Mouse (Mus musculus): ENCODE measurements around the gene Exosc6.
"Not testable (repeated sequence)": the region's sequence is repeated elsewhere in the genome, so short reads cannot be mapped to it uniquely, and the experiment has no call there.

Exosc6 gene

DNA sequence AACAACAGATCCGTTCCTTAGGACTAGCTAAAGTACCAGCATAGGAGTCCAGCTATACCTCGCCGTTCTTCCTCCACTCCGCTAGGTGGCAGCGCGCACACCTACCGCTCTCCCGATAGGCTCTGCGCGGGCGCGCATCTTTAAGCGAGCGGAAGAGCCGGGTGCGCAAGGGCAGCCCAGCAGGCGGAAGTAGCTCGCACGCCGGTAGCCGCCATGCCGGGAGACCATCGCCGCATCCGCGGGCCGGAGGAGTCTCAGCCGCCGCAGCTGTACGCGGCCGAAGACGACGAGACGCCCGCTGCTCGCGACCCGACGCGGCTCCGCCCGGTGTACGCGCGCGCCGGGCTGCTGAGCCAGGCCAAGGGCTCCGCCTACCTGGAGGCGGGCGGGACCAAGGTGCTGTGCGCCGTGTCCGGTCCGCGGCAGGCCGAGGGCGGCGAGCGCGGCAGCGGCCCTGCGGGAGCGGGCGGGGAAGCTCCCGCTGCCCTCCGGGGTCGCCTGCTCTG lies at the start of gene Exosc6:
Gene Exosc6, plus strand, starts transcription at position 182 of the 506 bp plus-strand sequence.
- DNase-seq, result peak; percentile 91 to 92

DNA sequence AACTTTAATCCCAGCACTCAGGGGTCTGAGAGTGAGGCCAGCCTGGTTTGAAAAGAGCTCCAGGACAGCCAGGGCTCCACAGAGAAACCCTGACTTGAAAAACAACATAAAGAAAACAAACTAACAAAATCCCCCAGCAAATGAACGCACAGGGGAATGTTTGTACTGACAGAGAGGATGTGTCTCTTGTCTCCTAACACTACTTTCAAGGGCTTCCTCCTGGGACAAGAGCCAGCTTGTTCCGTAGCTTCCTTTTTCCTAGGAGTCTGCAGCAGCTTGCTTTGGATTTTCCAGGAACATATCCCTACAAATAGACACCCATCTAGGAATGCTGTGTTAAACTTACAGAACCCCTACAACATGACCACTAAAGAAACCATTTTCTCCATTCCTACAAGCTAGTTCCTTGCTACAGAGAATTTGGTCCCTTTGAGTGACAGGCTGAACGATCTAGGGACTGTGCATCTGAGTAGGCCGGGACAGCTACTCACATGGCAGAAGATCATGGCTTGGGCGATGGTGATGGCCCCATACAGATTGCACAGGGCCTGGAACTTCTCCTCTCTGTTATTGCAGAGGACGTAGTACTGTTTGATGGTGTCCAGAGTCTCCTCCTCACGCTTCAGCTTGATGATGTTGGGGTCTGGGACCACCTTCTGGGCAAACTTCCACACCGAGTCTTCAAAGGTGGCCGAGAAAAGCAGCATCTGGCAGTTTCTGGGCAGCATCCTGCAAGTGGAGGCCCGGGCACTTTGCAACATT lies 45.7 kb upstream of the Exosc6 start:
- not testable (repeated sequence) for DNase-seq

DNA sequence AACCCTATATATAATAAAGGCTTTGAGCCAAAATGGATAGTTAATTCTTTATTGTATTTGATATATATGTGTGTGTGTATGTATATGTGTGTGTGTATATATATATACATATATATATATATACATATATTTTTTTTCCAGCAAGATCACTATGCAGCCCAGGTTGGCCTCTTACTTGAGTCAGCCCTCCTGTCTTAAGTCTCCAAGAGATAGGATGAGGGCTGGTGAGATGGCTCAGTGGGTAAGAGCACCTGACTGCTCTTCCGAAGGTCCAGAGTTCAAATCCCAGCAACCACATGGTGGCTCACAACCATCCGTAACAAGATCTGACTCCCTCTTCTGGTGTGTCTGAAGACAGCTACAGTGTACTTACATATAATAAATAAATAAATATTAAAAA lies 29.5 kb upstream of the Exosc6 start:
- DNase-seq, result not testable (repeated sequence)

DNA sequence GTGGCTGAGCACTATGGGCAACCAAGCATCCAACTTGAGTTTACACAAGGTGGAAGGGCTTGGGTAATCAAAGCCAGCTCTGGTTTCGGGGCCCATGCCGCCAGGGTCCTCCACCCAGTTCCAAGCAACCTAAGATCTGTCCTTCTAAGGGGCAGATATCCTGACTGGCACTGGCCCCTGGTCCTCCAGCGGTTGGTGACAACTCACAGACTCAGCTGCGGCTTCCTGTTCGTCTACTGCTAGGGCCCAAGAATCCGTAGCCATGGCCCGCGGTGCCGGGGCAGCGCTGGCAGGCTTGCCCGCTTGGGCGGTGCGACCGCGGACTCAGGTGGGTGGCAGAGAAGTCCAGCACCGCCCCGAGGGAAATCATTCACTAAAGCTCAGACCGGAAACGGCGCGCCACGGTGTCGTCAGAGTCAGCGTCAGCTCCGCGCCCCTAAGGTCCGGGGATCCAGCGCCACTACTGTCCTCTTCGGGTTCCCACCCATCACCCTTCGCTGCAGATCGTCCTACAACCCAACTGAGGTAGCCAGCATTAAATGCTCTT lies 28.7 kb upstream of the Exosc6 start:
- DNase-seq, result peak; percentile 88 to 89

DNA sequence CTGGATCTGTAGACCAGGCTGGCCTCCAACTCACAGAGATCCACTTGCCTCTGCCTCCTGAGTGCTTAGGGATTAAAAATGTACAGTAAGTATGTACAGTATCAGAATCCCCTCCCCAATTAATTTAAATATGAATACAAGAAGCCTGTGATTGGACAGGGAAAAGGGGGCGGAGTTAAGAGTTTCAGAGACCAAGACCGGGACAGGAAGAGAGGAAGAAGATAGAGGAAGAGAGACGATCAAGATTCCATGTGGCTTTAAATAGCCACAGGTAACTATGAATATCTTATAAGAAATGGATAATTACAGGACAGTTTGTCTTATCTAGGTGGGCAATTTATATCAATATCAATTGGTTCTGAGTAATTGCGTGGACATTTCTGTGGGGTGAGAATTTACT lies 26.6 kb upstream of the Exosc6 start:
- DNase-seq, result no peak

DNA sequence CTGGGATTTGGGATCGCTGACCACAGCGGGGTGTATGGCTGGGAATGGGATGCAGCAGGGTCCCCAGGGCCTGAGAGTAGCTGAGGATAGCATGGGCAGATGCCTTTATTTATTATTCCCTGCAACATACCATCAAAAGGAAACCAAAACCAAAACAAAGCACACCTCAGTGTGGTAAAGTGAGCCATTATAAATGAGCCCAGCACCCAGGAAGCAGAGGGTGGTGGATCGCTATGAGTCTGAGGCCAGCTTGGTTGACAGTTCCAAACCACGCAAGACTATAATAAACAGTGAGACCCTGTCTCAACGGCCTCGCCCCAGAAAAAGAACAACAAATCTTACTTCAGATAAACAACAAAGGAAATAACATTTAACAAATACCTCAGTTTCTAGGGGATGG lies 26.1 kb upstream of the Exosc6 start:
- DNase-seq, result no peak

DNA sequence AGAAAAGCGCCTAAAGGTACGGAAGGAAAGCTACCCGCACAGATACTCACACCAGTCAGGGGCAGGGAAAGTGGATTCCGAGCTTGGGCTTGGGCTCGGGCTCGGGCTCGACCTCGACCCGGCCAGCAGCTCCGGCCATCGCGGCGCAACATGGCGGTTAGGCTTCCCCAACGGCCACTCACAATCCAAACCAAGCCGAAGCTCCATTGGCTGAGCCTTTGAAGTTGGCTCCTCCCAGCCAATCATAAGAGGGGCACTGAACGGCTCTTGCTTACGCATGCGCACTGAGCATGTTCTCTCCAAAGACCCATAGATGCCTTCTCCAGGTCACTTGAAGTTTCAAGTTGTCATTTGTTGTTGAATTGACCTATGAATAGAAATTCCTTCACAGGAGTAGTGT lies 24.6 kb upstream of the Exosc6 start, which contains the start of gene Ddx19b:
Gene Ddx19b, minus strand, starts transcription at position 180 of the 400 bp plus-strand sequence.
- DNase-seq, result no peak

DNA sequence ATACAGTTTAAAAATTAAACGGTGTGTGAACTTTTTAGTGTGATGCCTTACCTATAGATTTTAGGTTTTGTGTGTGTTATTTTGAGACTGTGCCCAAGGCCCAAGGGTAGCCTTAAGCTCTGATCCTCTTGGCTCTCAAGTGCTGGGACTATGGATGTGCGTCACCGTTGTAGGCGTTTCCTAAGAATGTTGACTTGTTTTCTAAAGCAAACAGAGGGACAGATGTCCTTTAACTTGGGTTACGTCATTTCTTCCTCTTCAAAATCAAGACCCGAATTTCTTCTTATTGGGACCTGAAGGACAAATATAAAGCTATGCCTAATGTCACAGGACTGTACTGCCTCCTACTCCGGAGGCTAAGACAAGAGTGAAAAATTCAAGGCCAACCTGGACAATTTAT lies 23.2 kb upstream of the Exosc6 start, which contains the start of gene Aars:
Gene Aars, plus strand, starts transcription at position 229 of the 400 bp plus-strand sequence.
- DNase-seq, result no peak

DNA sequence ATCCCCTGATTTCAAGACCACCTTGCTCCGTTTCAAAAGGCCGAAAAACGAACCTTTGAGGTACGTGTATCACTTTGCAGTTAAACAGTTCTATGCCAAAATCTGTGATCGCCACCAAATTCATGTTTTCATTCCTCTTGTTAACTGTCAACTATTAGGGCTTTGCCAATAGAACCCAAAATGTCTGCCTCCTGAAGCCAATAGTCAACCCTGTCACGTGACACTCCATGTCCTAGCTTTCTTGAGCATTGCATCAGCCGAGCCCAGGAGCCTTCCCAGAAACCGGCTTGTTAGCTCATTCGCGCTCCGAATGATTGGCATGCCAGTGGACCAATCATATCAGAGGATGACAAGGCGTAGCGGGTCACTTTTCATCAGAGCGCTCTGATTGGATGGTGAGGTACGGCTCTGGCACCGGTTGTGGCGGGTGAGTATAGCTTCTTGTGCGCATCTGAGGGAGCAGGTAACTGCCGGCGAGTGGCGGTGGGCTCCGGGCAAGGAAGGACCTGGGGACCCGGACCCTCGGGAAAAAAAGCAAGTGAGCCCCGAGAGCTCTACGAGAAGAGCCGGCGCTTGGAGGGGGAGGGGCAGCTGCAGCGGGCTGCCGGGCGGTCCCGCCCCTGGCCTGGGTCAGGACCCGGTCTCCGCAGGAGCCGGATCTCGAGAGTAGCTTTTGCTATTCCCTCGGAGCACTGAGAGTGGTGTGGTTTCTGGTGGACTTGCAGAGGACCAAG lies 22.5 kb upstream of the Exosc6 start:
- DNase-seq, result peak; percentile 95 to 98

DNA sequence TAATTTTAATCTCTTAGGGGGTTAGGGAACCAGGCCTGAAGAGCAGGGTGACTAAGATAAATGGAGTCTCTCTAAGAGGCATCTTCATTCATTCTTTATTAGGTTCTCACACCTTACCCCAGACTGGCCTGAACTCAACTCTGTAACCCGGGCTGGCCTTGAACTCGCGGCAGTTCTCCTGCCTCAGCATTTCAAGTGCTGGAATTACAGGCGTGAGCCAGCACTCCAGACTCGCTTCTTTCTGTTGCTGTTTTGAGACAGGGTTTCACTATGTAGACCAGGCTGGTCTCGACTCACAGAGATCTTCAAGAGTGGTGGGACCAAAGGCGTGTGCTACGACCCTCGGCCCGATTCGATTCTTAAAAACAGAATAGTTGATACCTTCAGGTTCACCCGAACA lies 21.9 kb upstream of the Exosc6 start:
- DNase-seq, result peak; percentile 38 to 45

DNA sequence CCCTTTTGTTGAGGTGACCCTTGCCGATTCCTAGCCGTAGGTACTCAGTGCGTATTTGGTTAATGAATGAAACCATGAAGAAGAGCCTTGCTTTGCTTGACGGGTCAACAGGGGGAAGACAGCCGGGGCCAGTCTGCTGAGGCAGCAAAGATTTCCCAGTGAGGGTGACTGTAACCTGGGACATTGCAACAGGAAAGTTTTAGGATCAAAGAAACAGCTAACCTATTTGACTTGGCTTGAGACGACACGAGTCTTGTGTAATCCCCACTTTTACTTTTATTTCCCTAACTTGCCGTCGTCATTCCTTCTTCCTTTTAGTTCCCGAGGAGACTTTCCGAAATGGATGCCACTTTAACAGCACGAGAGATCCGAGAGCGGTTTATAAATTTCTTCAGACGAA lies 19.5 kb upstream of the Exosc6 start:
- no peak for DNase-seq

DNA sequence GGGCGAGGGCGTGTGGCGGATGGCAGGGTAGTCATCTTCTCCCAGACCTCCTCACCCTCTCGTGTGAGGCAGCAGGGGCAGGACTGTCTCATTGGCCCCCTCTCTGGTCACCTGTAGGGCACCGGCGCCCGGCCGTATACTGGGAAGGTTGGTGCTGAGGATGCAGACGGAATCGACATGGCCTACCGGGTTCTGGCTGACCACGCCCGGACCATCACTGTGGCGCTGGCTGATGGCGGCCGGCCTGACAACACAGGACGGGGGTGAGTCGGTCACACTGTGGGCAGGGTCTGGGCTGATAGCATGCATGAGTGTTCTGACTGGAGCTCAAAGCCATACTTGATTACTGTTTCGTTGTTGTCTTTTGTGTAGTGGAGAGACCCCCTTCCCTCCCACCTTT lies 13.6 kb upstream of the Exosc6 start:
- no peak for DNase-seq

DNA sequence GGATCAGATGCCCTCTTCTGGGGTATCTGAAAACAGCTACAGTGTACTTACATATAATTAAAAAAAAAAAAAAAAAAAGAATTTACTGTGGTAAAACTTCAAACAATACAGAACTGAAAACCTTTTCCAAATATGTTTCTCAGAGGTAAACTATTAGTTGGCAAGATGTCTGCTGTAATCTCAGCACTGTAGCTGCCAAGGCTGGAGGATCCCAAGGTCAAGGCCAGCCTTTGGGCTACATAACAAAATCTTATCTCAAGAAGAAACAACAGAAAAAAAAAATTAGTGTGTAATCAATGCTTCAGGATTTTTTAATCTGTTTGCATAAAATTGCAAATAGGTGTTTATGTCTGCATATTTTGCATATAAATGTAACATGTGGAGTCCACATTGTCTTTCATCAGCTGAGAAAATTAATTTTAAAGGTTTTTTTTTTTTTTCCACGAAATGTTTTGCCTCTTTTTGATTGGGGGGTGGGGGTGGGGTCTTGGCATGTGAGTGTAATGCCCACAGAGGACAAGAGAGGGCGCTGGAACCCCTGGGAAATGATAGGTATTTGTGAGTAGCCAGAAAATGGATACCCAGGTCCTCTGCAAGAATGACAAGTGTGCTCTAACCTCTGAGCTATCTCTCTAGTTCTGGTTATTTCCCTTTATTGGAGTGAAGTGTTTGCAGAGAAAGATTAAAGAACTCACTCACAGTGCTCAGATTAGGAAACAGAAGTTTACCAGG lies 12.0 kb upstream of the Exosc6 start:
- DNase-seq, result no peak

DNA sequence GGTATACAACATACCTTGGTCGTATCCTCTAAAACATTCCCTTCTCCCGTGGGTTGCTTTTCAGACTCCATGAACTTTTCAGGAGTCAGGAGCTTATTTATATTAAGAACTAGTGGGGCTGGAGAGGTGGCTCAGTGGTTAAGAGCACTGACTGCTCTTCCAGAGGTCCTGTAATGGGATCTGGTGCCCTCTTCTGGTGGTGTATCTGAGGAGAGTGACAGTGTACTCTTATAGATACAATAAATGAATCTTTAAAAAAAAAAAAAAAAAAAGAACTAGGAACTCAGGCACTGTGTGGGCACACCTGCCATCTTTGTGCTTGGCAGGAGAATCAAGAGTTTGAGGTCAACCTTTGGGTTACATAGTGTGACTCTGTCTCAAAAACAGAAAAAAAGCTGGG lies 7.4 kb upstream of the Exosc6 start:
- no peak for DNase-seq

DNA sequence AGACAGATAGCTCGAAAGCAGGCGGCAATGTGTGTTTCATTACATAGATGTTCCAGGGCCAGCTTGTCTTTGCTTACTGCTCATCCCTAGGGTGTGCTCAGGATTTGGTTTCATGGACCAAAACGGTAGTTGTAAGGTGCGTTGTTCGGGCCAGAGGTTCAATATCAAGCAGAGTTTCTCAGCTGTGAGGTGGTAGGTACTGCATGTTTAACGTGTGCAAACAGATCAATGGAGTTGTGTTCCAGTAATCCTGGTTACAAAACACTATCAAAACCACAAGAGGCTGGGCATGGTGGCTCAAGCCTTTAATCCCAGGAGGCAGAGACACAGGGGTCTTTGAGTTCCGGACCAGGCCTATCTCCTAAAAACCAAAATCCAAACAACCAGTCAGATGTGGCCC lies 7.0 kb upstream of the Exosc6 start:
- DNase-seq, result no peak

DNA sequence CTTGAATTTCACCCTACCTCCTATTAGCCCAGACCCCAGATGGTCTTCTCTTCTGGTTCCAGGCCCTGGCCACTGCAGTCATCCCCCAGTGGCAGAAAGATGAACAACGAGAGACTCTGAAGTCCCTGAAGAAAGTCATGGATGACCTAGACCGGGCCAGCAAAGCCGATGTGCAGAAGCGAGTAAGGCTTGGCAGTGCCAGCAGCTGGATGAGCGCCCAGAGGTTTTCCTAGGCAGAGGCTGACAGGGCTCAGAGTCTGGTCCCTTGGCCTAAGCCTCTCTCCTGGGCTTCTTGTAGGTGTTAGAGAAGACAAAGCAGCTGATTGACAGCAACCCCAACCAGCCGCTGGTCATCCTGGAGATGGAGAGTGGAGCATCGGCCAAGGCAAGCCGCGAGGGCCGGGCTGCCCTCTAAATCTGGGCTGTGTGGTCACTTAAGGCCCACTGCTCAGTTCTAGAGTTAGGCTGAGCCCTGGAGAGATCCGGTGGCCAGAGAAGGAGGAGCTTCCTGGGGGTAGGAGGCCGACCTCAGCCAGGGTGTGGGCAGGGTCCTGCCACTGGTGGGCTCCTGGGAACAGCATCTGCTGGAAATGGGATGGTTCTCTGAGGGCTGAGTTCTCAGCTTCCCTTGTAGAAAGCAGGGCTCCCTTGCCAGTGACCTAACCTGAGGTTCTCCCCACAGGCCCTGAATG lies 2.2 kb upstream of the Exosc6 start:
- no peak for DNase-seq

DNA sequence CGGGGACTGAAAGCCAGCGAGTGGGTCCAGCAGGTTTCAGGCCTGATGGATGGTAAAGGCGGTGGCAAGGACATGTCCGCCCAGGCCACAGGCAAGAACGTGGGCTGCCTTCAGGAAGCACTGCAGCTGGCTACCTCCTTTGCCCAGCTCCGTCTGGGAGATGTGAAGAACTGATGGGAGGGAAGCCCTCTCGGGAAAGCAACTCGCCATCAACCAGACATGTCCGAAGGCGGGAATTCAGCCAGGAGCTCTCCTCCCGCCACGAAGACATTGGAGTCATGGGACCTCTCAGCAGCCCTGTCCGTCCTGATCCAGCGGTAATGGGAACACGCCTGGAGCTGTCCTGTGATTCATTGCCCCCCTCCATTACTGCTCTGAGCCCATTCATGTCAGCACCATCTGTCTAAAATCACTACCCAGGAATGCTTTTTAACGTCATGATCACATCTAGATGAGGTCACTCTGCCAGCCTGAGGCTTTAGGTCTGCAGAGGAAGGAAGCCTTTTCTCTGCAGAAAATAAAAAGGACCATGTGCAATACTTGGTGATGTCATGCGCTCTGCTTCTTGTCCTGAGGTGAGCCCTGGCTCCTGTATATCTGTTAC lies 1.0 kb upstream of the Exosc6 start:
- DNase-seq, result no peak

DNA sequence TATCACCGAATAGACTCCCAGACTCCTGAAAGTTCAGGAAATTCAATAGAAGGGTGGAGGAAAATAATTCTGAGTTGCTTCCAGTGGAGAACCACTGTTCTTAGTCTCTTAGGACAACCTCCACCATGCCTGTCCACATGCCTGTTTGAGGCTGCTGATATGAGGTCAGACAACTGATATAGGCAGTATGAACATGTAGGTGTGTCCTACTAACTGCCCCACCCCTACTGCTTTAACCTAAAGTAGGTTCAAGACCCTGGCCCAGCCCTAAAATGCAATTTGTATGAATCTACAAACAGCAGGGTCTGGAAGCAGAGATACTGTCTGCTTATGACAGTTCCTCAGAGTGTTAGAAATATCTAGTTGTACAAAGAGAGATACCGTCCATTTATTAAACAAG lies 478 bp upstream of the Exosc6 start:
- no peak for DNase-seq

DNA sequence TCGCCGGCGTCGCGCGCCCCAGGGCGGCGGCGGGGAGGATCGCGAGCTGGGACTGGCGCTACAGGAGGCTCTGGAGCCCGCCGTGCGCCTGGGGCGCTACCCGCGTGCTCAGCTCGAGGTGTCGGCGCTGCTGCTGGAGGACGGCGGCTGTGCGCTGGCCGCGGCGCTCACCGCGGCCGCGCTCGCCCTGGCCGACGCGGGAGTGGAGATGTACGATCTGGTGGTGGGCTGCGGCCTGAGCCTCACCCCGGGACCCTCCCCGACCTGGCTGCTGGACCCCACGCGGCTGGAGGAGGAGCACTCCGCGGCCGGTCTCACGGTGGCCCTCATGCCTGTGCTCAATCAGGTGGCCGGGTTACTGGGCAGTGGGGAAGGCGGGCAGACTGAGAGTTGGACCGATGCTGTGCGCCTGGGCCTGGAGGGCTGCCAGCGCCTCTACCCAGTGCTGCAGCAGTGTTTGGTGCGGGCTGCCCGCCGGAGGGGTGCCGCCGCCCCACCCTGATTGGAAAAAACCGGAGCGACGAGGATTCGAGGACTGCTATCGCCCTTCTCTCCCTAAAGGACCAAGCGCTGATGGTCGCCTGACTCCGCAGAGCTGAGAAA lies 653 bp downstream of the Exosc6 start:
- peak; percentile 49 to 57 for DNase-seq

DNA sequence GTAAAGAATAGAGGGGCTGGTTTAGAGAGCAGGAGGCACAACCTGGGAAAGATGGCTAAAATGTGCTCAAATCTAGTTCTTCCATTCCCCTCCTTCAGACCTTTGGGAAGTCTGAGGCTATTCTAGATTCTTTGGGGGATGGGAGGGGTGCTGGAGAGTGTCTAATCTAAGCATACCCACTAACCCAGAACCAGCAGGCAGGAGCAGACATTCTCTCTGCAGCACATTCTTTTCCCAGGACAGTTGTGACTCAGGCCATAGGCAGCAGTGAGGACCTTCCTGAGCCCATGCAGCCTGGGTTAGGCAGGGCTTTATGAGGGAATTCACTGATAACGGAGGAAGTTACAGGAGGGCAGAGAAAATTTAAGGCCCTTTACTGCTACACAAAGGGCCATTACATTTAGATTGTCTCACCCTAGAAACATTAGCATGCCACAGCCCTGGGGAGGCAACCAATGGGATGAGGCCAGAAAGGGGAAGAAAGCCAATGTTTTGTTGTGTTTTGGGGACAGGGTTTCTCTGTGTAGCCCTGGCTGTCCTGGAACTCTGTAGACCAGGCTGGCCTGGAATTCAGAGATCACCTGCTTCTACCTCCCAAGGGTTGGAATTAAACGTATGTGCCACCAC lies 2.9 kb downstream of the Exosc6 start:
- DNase-seq, result no peak

DNA sequence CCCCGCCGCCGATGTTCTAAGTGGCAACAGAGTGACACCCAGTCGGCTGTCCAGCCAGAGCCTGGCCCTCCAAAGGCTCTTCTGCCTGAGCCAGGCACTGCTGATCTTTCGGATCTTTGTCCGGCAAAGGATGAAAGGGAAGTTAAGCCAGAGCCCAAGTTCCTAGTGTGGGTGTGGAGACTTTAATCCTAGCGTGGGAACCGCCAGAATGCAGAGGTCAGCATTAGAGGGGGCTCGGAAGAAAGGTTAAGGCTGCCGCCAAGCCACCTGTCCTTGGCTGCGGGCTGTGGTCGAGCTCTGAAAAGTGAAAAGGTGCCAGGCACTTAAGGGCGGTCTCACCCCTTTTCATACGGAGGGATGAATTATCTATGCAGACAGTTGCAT lies 5.5 kb downstream of the Exosc6 start:
- peak in 1 of 2 experiments; percentile 22 for DNase-seq
